Mouse (Mus musculus) testis, postnatal 14 days (tissue): Measurements from ENCODE around the gene Gse1.

Source experiments
- DNase-seq: peaks from one replicate; pipeline ENCODE4 v3.0.0; 2021; ENCODE audit warnings: low spot score

Gse1 gene

DNA sequence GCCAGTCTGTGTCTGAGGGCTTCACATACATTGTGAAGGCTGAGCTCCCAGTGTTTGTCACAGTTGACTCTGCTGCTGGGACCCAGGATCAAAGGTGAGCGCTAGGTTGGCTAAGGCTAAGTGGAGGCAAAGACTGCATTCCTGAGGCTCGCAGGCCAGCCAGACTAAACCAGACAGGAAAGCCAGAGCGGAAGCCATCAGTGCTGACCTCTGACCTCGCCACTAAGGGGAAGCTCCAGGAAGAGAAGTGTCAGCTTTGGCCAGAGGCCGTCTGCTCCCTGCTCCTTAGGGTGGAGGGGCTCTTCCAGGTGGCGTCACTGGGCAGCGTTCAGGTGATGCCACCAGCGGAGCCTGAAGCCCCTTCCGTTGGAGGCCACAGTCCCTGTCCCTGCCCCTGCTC, 347.5 kb downstream of the Gse1 start:
- no peak for DNase-seq

DNA sequence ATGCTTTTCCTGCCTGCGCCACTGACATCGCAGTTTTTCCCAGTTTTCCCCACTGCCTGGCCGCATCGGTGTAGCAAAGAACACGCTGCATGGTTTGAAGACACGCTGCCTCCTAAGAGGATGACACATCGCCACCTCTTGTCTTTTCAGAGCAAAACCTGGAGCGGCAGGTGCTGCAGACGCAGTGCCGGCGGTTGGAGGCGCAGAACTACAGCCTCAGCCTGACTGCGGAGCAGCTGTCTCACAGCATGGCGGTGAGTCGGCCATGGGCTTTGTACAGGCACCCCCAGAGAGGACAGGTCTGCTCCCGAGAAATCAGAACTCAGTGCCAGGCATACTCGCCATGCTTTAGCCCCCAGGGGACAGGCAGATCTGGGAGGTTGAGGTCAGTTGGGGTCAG, 349.6 kb downstream of the Gse1 start:
- no peak for DNase-seq

DNA sequence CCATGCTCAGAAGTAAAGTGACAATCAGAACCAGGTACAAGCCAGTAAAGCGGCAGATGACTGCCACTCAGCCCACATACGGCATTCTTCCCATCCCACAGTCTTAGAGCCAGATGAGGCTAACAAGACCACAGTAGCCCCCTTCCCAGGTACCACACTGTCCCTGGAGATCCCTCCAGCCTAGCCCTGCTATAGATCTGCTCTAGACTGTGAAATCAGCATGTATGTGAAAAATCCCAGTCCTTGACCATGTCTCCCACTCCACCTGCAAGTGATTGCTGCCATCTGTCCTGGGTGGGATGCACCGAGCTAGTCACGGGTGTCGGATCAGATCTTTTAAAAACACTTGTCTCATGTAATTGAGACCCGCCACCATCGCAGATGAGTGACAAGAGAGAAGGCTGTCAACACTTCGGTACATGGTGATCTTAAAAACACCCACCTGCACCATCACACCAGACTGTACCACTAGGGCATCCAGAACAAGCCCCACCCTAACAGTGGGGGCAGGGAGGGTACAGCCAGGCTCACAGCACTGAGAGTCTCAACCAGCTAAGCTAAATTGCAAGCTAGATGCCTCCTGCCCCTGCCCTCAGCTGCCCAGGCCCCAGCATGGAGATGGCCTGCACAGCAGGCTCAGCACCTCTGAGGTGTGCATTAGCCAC, 352.2 kb downstream of the Gse1 start:
- no peak for DNase-seq

DNA sequence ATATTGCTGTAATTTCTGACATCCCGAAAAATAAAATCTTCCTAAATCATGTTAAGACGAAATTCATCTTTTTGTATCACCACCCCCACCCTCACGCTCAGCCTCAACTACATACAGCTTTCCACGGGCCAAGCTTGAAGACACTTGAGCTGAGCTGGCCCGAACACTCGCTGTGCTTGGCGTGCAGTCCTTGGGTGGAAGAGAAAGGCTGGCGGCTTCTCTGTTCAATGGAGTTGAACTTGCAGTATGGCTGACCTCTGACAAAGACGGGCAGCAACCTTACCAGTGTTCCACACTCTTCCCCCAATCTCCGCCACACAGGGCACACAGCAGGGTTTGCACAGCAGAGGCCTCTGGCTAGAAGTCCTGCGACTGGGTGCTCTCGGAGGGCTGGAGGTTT, 353.1 kb downstream of the Gse1 start:
- no peak for DNase-seq

DNA sequence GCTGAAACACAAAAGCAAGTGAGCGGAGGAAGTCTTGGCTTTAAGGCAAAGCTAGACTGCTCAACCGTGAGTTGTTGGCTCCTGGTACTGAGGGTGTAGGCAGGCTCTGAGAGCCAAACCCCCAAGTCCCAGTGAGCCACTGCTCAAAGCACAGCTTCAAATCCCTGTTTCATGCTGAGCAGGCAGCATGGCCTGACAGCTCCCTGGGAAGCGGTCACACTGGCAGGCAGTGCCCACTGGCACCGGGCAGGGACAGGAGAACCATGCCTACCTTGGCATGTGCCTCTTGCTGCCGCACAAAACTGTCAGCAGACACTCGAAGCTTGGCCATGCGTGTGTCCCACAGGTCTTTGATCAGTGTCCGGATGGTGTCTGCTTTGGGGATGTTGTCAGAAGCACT, 353.6 kb downstream of the Gse1 start:
- DNase-seq = no peak

DNA sequence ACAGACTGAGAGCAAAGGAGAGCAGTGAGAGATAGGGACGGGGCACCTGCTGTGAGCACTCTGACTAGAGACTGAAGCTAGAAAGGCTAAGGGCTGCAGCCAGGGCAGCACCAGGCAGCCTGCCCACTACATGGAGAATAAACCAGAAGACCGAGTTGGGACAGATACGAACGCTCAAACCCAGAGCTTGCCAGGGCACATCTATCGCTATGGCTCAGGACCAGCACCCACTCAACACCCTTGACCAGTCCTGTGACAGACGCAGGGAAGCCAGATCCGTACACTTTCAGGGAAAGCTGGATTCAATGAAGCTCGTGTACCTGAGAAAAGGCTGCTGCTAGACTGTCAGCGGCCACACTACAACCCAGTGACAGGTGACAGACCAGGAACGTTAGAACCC, 357.3 kb downstream of the Gse1 start:
- no peak for DNase-seq

DNA sequence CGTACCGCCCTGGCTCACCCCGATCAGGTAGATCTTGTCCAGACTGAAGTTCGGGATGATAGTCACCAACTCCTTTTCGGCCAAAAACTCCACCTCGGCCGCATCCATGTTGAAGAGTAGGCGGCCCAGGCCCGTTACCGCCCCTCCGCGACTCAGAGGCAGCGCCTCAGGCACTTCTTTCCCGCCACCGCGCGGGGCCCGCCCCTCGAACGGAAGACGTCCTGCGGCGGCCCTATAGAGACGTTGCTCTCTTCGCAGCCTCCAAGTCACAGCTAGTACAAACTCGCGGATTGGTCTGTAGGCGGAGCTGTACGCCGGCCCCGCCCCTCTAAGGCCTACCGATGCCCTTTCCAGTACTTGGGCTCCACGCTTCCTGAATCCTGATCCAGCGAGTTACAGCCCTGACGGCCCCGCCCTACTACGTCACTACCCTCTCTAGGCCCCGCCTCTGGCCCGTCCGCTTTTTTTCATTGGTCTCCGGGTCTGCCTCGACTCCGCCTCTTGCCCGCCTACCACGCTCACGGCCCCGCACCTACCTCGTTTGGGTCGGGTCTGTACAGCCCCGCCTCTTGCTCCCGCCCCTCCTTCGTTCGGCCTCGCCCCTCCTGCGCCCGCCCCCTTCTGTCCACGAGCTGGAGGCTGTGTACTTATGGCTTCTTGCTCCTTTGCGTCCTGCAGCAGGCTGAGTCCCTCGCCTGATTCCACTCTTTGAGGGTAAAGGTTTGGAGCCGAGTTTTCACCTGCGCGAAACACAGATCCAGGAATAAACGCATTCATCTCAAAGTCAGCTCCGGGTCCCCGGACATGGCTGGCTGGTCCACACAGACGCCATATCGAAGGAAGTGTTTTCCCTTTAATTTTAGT, 360.9 kb downstream of the Gse1 start, which contains the start of gene Gins2:
Gene Gins2 (minus strand): TSS at position 397 of the 864 bp plus-strand sequence.
- peak; percentile 100 for DNase-seq

DNA sequence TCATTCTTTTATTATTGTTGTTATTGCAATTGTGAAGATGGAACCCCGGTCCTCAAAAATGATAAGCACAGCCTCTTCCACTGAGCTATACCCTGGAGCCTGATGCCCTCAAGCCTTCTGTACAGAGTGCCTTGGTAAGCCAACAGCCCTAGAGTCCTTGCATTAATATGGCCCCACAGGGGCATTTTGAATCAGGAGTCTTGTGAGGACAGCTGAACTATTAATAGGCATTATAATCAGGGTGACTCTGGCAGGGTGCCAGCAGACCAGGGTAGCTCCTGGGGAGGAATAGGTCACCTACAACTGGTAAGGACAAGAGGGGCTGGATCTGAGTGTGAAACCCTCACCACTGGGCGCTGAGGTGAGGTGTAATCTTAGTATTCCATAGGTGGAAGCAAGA, 361.7 kb downstream of the Gse1 start:
- DNase-seq = peak; percentile 53

DNA sequence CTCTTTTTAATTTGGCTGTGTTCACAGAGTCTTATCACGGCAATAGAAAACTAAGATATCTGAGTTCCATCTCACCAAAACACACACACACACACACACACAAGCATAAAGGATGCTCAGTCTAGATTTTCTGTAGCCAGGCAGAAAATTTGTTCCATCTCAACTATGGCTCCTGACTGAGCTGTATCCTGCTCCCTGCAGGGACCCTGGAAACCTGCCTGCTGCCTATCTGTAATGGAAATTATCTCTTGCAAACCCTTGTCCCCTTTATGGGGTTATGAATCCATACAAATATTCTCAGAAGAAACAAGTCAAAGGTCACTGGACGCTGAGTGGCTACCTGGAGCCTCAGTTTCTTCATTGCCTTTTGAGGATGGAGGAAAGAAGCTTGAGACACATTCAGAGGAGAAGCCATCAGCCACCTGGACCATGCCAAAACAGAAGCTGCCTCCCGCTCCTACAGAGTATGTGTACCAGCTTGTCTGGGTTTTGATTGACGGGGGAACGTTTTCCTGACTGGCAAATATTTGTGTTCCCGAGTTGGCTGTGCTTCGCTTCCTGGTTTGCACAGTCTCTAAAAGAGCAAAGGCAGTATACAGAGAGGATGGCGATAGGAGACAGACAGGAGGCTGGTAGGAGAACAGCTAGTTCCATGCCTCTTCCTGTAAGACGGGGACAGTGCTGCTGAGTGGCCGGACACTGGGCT, 363.5 kb downstream of the Gse1 start:
- DNase-seq = no peak

DNA sequence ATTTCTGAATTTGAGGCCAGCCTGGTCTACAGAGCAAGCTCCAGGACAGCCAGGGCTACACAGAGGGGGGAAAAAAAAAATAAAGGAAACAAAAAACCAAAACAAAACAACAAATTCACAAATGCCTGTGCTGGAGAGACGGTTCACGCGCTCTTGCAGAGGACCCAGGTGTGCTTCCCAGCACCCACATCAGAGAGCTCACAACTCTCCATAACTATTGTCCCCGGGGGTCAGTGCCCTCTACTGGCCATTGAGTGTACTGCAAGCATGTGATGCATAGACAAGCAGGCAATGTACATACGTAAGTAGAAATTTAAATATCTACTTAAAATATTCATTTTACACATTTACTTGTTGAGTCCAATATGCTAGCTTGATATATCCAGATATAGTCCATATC, 366.3 kb downstream of the Gse1 start:
- DNase-seq = peak; percentile 70

DNA sequence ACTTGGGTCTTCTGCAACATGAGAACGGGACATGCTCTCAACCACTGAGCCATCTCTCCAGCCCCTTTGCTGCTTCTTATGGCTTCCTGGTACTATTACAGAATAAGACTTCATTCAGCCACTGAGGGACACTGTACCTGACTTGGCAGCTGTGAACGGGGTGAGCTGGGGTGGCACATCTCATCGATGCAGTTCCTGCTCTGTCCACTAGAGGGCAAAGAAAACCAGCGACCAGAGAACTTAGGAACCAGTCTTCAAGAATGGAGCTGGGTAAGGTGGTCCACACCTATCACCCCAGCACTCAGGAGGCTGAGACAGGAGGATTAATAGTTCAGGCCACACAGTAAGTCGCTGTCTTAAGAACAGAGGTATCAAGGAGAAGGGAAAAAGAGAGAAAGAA, 367.7 kb downstream of the Gse1 start:
- no peak for DNase-seq

DNA sequence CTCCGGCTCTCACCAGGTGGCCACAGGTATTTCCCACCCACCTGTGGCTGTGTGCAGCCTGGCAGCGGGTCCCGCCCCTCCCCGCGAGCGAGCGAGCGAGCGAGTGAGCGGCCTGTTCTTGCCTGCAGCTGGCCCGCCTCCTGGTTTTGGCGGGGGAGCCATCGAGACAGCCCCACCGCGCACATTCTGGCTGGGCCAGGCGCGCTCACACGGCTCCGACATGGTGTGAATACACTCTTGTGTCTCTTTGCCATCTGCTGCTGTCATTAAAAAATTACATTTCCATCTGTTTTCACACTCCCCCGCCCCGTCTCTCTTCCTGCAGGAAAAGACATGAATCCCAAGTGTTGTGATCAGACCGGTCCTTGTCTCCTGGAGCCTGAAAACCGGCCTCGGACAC, 370.3 kb downstream of the Gse1 start:
- DNase-seq = no peak

DNA sequence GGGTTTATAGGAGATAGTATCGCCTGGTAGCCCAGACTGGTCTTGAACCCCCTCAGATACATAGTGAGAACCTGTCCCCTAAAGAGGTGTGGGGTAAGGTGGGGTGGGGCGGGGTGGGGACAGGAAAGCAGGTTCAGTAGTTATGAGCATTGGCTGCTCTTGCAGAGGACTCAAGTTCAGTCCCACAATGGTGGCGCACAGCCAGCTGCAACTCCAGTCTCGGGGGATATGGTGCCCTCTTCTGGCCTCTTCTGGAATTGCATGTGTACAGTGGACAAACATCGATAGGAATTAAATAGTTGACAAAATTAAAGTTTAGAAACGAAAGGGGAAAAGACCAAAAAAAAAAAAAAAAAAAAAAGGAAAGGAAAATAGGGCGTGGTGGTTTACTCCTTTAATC, 371.2 kb downstream of the Gse1 start:
- peak; percentile 69 for DNase-seq

DNA sequence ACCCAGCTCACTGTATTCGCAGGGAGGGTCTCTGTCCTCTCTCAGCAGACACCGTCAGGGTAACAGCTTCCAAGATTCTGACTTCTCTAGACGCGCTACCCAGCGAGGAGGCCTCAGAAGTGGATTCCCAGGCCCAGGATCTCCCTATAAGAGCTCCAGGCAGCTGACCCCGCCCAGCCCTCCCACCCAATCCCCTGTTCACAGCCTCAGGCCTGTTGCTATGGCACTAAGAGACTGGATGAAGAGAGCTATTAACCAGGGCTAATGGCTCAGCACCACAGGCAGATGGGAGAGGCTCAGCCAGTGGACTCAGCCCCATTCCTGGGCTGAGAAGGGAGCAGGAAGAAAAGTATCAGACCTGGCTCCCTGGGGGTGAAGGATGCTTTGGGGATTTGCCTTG, 374.4 kb downstream of the Gse1 start:
- DNase-seq = no peak

DNA sequence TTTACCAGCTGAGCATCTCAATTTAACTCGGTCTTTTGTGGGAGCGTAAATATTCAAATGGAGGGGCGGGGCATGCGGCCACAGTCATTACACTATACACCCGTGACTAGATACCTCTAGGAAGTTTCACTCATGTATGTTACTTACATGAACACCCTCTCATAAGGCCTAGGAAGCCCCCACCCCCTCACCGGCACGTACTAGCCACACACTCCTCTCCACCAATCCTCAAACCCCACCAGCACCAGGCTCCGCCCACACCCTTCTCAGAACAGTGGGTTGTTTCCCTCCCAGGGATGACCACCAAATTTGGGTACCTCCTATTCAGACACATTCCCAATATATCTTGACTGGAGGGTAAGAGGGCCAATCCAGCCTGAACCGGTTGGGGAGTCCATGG, 379.2 kb downstream of the Gse1 start:
- DNase-seq = no peak

DNA sequence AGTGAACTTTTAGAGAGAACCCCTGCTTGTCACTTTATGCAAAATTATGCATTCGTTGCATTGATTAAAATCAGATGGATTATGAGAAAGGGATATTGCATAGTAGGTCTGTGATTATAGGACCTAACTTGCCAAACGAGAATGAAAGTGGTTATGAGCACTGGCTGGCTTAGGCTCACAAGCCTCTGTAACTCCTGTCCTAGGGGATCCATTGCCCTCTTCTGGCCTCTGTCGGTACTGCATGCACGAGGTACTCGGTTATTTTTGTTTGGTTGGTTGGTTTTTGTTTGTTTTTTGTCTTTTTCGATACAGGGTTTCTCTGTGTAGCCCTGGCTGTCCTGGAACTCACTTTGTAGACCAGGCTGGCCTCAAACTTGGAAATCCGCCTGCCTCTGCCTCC, 379.6 kb downstream of the Gse1 start:
- peak; percentile 64 for DNase-seq

DNA sequence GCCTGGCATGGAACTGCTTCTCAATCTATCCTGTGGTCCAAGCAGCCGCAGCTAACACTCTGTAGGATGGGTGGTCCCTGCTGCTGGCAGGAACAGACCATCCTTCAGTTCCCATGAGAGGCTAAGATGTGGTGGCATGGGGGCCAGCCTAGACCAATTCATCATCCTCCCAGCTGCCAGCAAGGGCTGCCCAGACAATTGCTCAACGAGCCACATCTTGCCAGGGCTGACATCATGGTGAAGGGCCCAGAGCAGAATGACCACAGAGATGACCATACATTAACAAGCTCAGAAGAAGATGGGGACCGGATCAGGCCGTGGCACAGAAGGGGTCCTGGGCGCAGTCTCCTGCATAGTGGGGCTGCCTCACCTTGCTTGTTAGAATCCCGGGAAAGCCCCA, 382.6 kb downstream of the Gse1 start:
- DNase-seq = no peak

DNA sequence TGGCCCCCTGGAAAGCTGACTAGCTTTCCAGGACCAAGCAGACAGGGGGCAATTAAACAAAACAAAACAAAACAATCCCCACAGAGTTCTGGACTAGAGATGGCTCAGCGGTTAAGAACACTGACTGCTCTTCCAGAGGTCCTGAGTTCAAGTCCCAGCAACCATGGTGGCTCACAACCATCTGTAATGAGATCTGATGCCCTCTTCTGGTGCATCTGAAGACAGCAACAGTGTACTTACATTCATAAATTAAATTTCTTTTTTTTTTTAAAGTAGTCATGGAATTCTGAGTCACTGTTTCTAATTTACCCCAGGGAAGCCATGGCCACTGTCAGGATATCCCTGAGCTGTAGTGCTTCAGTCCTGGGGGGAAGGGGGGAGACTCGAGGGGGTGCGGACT, 386.2 kb downstream of the Gse1 start:
- DNase-seq = no peak

DNA sequence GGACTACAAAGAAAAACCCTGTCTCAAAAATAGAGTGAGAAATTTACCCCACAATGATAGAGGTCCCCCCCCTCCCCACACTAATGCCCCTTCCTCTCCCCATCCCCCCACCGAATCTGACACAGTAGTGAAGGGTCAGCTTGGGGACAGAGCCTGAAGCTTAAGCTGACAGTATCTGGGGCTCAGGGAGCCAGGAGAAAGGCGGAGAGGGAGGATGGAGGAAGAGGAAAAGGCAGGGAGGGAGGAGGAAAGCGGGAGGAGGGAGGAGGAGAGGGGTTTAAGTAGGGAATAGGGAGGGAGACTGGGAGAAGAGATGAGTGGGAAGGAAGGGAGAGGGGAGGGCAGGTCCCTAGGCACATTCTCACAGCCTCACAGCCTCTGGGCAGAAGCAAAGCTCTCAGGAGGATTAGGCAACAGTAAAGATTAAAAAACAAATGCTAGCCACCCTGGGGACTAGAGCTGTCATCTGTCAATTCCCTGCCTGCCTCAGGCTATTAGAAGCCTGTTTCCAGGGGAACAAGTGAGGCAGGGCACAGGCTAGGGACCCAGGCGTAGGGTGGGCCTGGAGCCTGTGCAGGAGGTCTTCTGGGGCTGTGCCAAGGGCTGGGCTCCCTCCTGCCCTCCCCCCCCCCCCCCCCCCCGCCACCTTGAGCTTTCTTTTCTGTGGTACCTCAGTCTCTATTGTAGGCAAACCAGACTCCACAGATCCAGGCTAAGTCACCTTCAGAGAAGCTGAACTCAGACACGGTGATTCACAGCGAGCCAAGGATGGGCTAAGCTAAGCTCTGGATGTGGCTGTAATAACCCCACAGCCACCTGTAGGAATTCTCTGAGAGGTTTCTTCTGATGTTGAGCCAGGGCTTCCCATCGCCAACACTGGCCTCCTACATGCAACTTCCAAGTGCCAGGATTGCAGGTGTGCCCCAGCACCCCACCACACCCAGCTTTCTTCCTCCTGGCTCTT, 388.7 kb downstream of the Gse1 start:
- no peak for DNase-seq

DNA sequence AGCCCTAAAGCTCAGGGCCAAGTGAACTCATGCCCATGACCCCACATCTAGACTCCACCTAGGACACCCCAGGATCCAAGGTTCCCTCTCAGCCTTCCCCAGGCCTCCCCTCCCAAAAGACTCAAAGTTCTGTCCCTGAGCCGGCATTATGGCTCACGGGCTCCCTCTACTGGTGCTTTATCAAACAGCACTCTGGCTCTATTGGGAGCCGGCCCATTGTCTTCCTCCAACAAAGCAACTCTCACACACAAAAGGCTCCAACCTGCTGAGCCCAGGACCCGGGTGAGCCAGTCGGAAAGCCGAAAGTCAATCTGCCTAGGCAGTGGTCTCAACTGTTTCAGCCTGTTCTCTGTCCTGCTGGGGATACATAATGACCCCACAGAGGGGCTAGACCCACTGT, 389.9 kb downstream of the Gse1 start:
- DNase-seq = no peak

DNA sequence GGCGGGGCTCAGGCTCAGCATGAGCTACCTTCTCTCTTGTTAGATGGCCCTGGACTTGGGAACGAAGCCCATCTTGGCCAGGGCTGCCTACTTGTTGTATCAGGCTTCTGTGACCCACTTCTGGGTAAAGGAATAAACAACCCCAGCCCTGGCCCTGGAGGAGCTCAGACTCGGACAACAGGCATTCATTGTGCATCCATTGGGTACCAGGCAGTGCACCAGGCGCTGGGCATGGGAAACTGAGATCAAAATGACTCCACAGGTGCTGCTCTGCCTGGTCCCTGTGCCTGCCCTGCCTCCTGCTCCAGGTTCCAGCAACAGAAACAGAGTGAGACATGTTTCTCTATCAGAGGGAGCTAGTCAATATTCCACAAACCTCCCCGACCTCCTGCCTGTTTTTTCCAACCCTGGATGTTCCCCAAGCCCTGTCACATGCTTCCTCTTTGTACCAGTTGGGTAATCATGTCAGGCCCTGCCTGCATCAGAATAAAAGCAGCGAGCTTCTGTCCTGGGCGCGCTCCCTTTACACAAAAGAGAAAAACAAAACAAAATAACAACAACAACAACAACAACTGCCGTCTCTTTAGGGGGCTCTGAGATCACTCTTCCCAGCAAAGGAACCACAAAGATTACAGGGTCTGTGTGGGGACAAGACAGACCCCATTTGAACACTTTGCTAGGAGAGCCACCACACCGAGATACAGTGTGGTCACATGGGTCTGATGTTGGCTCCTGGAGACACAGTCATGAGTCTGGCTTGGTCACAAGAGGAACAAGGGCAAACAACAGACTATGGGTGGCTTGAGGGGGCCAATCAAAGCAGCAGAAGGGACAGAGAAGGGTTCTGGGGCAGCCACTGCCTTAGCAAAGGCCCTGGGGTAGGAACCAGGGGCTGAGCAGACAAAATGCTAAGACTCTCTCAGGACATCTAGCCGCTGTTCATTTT, 391.3 kb downstream of the Gse1 start:
- DNase-seq = no peak
